In the genomic region with DNA sequence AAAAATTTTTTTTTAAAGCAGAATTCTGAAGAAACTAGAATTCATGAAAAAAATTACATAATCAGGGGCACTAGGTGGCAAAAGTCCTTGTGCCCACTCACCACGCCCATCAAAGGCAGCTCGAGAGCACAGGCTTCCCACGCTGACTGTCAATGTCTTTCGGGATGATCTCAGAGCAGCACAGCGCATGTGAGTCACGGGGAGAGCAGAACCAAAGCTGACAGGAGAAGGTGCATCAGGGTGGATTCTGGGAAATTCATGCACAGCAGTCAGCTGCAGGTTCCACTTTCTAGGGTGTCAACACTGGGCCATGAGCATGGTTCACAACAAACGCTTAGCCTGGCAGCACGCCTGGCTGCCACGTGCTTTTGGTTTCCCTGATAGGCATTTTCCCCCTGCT, we compare ENCODE assay signal across 19 mouse cellular contexts.
DNase-seq lines count a peak whose midpoint lies in the region; ATAC-seq and TF ChIP-seq lines count a peak whose summit lies in the region.
"Had no signal": no experiment of that assay in that cellular context is flagged by ENCODE, and none has a peak within 500 bp of the region (broad histone marks: within the 10 kb centered on the region; RNA-seq: fewer than 3 reads in every experiment).

No protein-coding gene starts in this region.

- H3K4me2 ChIP-seq in forebrain, postnatal 0 days (ENCODE audit: low read depth) = no peak overlapping the region
- no peak overlapping the region for H3K4me2 ChIP-seq in forebrain, embryonic 13.5 days
- H3K4me2 ChIP-seq in kidney, embryonic 15.5 days = no peak overlapping the region
- no peak overlapping the region for H3K4me2 ChIP-seq in midbrain, embryonic 11.5 days
- H3K4me2 ChIP-seq: embryonic facial prominence, embryonic 15.5 days had no signal

- no peaks in the 10 kb centered on the region for H3K36me3 ChIP-seq in forebrain, postnatal 0 days (ENCODE audit: insufficient read depth)
- no peaks in the 10 kb centered on the region for H3K36me3 ChIP-seq in forebrain, embryonic 13.5 days (ENCODE audit: poor library complexity, severe bottlenecking)
- no peaks in the 10 kb centered on the region for H3K36me3 ChIP-seq in kidney, embryonic 15.5 days
- no peaks in the 10 kb centered on the region for H3K36me3 ChIP-seq in midbrain, embryonic 11.5 days (ENCODE audit: control insufficient read depth, insufficient read depth, low read length)
- H3K36me3 ChIP-seq: embryonic facial prominence, embryonic 15.5 days; limb, embryonic 10.5 days; midbrain, embryonic 10.5 days had no signal

- no peaks in the 10 kb centered on the region for H3K4me1 ChIP-seq in forebrain, postnatal 0 days (ENCODE audit: insufficient read depth)
- H3K4me1 ChIP-seq in forebrain, embryonic 13.5 days = no peaks in the 10 kb centered on the region
- H3K4me1 ChIP-seq in kidney, embryonic 15.5 days = peaks cover 18% of the 10 kb centered on the region
- H3K4me1 ChIP-seq in midbrain, embryonic 11.5 days (ENCODE audit: control insufficient read depth, insufficient read depth, low read length) = no peaks in the 10 kb centered on the region
- H3K4me1 ChIP-seq: embryonic facial prominence, embryonic 15.5 days had no signal

- 70% methylated on average over 9 of the region's 9 CpGs for WGBS in forebrain, postnatal 0 days
- 86% methylated on average over 9 of the region's 9 CpGs for WGBS in forebrain, embryonic 13.5 days
- WGBS in kidney, embryonic 15.5 days = 80% methylated on average over 9 of the region's 9 CpGs
- 87% methylated on average over 9 of the region's 9 CpGs for WGBS in midbrain, embryonic 11.5 days

- H3K27me3 ChIP-seq in forebrain, postnatal 0 days (ENCODE audit: insufficient read depth, low read length) = no peaks in the 10 kb centered on the region
- no peaks in the 10 kb centered on the region for H3K27me3 ChIP-seq in forebrain, embryonic 13.5 days
- H3K27me3 ChIP-seq in kidney, embryonic 15.5 days = no peaks in the 10 kb centered on the region
- H3K27me3 ChIP-seq in midbrain, embryonic 11.5 days (ENCODE audit: control insufficient read depth, insufficient read depth, low read length) = no peaks in the 10 kb centered on the region
- H3K27me3 ChIP-seq: embryonic facial prominence, embryonic 15.5 days had no signal

- no peak overlapping the region for H3K4me3 ChIP-seq in forebrain, postnatal 0 days (ENCODE audit: low read depth, low read length)
- no peak overlapping the region for H3K4me3 ChIP-seq in forebrain, embryonic 13.5 days
- H3K4me3 ChIP-seq in kidney, embryonic 15.5 days (replicated peaks) = no peak overlapping the region
- H3K4me3 ChIP-seq in midbrain, embryonic 11.5 days (ENCODE audit: low read depth, low read length) = no peak overlapping the region
- H3K4me3 ChIP-seq: embryonic facial prominence, embryonic 15.5 days; limb, embryonic 10.5 days; midbrain, embryonic 10.5 days; myocyte had no signal

- intact Hi-C loops in left cerebral cortex, postnatal 4 days (cut with DNase I) = no loop called here

- H3K9ac ChIP-seq in forebrain, postnatal 0 days = no peak overlapping the region
- no peak overlapping the region for H3K9ac ChIP-seq in forebrain, embryonic 13.5 days
- no peak overlapping the region for H3K9ac ChIP-seq in kidney, embryonic 15.5 days
- H3K9ac ChIP-seq in midbrain, embryonic 11.5 days (ENCODE audit: low read length) = no peak overlapping the region
- H3K9ac ChIP-seq: embryonic facial prominence, embryonic 15.5 days; liver, embryonic 14.5 days had no signal

- DNase-seq in forebrain, postnatal 0 days = no peak
- peak; percentile 41 to 66 for DNase-seq in left cerebral cortex, adult 18-20 months (ENCODE audit: low spot score in 2 of 2)
- no peak for DNase-seq in left cerebral cortex, postnatal 4 days
- peak; percentile 16 to 28 for DNase-seq in layer of hippocampus, postnatal 36 days
- DNase-seq in midbrain, embryonic 11.5 days (ENCODE audit: low spot score, missing footprints) = no peak
- no peak for DNase-seq in kidney, adult 9 months
- DNase-seq: cerebellum, adult 11-12 months; lung, postnatal 10 days; thymus, postnatal 25 days had no signal

- H3K27ac ChIP-seq in forebrain, postnatal 0 days (ENCODE audit: low read depth, low read length) = no peak overlapping the region
- H3K27ac ChIP-seq in forebrain, embryonic 13.5 days = no peak overlapping the region
- H3K27ac ChIP-seq in kidney, embryonic 15.5 days = no peak overlapping the region
- no peak overlapping the region for H3K27ac ChIP-seq in midbrain, embryonic 11.5 days (ENCODE audit: low read depth, low read length)
- H3K27ac ChIP-seq: embryonic facial prominence, embryonic 15.5 days; limb, embryonic 10.5 days; liver, embryonic 14.5 days; midbrain, embryonic 10.5 days; stomach, postnatal 0 days had no signal

- ATAC-seq in forebrain, postnatal 0 days = peak; percentile 50; the same call in 1 of the 2 replicates
- no peak for ATAC-seq in forebrain, embryonic 13.5 days
- ATAC-seq in kidney, embryonic 15.5 days (replicated peaks; ENCODE audit: low FRiP score) = no peak
- no peak for ATAC-seq in midbrain, embryonic 11.5 days (ENCODE audit: low FRiP score)
- ATAC-seq: forebrain, embryonic 14.5 days; hindbrain, embryonic 16.5 days had no signal

- no peaks in the 10 kb centered on the region for H3K9me3 ChIP-seq in forebrain, postnatal 0 days (ENCODE audit: low read length)
- no peaks in the 10 kb centered on the region for H3K9me3 ChIP-seq in forebrain, embryonic 13.5 days (replicated peaks)
- H3K9me3 ChIP-seq in kidney, embryonic 15.5 days (replicated peaks) = no peaks in the 10 kb centered on the region
- H3K9me3 ChIP-seq in midbrain, embryonic 11.5 days (ENCODE audit: control insufficient read depth, low read length) = no peaks in the 10 kb centered on the region
- H3K9me3 ChIP-seq: embryonic facial prominence, embryonic 15.5 days; limb, embryonic 10.5 days; midbrain, embryonic 10.5 days had no signal

- TF ChIP-seq CTCF in forebrain, postnatal 0 days (IDR thresholded peaks at IDR 0.05; ENCODE audit: low read depth) = no peak

Comparison
In these comparisons a context has a peak if more than half of its experiments do, and no peak if none do; other contexts are left out.
1. DNase-seq: peak in left cerebral cortex, adult 18-20 months (2 of 2) and layer of hippocampus, postnatal 36 days (2 of 2); none in forebrain, postnatal 0 days (single experiment), left cerebral cortex, postnatal 4 days (single experiment), midbrain, embryonic 11.5 days (single experiment) and kidney, adult 9 months (single experiment).